Mouse (Mus musculus): ENCODE data around the gene Plxnc1.

Gene Plxnc1

GRCm38 (mm10) chr10:94947386-94947785, 2.8 kb upstream of the Plxnc1 start:
- no peak for DNase-seq

- peak; percentile 29 for DNase-seq
Observed at GRCm38 (mm10) chr10:94945206-94945711, 624 bp upstream of the Plxnc1 start.

GRCm38 (mm10) chr10:94943846-94944690, 567 bp downstream of the Plxnc1 start:
- peak; percentile 79 for DNase-seq

DNA sequence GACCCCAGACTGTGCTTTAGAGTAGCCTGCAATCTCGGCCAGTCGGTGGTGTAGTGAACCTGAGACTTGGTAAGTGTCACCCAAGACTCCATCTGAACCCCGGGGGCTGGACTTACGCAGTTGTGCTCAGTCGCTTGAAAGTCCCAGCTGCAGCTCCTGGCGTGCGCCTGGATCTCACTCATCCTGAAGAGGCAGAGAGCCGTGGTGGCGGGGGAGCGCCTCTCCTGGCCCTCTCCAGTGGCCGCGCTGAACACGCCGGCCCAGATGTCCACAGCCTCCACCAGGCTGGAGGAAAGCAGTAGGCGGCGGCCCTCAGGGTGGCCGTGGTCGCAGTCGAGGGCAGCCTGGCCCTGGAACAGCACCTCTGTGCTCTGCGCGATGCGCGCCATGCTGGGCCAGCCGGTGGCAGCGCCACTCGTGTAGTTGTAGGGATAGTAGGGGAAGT, 1.2 kb downstream of the Plxnc1 start:
- DNase-seq: peak; percentile 65

DNA sequence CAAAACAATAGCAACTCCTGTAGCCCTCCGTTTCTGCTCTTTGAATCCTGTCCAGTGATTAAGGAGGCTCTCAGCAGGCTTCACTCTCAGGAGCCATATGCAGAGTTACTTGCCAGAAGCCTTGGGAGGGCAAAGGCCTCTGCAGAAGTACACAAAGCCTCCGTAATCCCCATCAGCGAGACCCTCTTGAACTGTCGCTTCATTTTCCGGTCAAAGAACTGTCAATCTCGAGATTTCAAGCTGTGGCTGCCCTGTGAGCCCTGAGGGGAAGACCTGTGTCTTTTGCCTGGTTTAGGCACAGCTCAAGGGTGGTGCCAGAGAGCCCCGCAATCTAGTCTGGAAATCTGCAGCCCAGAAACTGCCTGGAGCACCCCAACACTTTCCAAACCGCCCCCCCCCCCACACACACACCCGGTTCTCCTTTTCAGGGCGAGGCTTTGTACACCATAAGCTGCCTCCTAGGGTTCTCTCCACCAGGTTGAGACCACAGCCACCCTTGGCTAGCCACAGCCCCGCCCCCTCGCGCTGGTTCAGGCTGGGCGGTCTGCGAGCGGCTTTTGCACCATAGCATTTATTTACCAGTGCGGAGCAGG, 2.1 kb downstream of the Plxnc1 start:
- peak; percentile 73 for DNase-seq

DNA sequence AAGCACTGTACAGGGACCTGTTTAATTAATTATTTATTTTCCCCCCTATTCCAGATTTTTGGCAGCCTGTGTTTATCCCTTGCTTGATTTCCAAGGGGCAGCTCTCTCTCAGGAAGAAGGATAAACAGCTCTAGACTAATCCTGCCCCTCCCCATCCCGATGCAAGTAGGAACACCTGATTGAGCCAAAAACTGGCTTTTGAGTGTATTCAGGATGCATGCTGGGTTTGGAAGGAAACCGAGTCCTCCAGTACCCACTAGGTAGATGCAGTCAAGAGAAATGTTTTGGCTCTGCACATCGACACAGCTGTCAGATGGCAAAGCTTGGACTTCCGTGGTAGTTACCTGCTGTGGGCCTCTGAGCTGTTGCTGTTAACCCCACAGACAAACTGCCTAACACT, 3.1 kb downstream of the Plxnc1 start:
- no peak for DNase-seq

- DNase-seq: no peak
Observed at GRCm38 (mm10) chr10:94940786-94941185, 3.8 kb downstream of the Plxnc1 start.

DNA sequence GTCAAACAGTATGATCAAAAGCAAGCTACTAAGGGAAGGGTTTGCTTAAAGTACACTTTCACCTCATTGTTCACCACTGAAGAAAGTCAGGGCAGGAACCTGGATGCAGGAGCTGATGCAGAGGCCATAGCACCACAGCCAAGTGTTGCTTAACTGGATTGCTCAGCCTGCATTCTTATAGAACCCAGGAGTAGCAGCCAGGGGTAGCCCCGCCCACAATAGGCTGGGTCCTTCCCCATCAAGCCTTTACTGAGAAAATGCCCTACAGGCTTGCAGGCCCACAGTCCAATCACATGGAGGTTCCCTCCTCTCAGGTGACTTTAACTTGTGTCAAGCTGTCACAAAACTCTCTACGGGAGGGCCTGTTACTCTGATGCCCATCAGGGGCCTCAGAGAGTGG, 4.6 kb downstream of the Plxnc1 start:
- DNase-seq: peak; percentile 22

DNA sequence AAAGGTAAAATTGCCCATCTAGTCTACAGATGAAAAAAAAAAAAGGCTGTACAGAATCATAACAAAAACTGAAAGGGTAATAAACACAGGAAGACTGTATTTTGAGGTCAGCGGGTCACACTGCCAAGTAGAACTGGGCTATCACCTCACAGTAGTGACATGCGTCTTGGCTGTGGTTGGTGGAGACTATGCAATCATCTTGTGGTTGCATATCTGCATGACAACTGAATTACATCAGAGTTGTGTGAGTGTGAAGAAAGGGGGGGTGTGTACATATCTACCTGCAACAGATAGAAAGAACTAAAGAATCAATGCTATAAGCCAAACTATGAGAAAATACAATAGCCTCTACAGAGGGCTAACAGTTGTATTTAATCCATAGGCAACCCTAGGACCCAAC, 5.7 kb downstream of the Plxnc1 start:
- no peak for DNase-seq

DNA sequence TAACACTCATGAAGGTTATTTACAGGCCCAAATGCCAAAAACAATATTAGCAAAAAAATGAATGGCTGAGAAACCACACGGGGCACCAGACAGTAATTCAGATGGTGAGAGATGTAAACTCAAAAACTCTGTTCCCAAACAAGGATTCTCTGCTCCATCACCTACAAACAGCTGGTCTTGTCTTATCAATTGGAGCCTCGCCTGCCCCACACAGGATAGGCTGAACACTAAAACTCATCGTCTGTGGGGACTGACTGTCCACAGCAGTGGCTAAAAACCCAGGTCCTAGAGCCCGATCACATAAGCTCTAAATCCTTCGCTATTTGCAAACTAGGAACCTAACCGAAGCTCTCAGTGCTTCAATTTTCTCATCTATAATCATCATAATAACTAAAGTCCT, 6.3 kb downstream of the Plxnc1 start:
- no peak for DNase-seq

- DNase-seq: no peak
Observed at GRCm38 (mm10) chr10:94935270-94935669, 9.4 kb downstream of the Plxnc1 start.

DNA sequence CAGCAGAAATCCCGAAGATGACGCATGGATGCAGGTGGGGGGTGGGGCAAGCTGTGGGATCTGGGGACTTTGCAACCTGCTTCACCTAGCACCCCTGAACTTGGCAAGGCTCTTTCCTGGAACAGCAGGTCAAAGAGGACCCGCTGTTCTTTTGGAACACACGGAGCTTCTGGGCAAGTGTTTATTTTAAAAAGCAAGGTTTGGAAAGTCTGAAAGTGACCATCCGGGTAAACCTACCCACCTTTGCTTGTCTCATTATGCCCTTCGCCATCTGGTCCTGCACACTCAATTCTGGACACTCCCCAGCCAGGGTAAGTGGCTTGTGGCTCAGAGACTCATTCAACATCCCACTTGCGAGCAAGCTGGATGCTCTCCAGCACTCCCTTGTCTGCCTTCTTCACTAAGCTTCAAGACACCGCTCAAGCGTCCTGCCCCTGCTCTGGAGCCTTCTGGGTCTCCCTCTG, 10.5 kb downstream of the Plxnc1 start:
- DNase-seq: no peak

DNA sequence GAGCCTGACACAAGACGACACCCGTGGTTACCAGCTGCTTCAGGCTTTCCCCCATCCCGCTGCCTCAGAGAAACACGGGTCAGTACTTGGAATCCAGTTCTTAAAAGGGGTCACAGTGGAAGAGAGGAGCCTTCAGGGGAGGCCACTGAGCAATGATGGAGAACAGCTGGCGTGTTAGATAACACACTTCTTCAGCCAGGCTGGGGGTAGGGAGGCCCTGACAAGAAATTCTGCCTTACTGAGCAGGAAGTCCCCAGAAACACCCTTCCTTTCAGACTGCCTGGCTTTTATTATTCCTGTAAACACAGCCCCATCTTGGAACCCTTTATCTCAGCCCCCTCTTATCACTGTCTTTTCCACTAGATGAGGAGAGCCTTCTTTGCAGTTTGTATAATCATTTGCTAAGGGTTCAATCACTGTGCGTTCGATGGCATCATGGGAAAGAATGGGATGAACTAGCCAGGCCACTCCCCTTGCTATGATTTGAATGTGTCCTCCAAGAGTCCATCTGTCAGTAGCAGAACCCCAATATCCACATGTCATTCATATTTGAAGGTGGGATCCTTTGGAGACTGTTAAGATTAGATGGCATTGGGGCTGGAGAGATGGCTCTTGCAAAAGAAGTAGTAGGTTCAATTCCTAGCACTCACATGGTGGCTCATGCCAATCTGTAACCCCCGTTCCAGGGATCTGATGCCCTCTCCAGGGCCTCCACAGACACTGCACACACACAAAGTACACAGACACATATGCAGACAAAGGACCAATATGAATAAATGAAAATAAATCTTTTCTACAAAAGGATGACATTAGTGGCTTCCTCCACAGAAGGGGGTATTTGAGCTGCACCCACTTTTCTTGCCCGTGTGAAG, 12.4 kb downstream of the Plxnc1 start:
- peak; percentile 84 for DNase-seq

DNA sequence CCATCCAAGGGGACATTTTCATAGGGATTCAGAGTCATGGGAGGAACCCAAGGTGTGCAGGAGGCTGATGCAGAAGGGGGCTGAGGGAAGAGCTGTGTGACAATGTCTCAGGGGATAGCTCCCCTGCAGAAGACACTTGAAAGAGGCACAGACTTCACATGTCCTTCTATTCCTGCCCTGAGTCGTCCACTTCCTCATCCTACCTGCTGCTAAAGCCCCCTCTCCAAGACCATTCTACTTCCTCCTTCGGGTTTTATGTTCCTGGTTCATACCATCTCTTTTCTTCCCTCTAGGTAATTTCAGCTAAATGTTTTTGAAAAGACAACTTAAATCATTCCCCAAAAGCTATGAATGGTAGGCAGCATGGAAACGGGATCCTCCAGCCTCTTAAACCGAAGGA, 16.5 kb downstream of the Plxnc1 start:
- no peak for DNase-seq

GRCm38 (mm10) chr10:94926297-94926696, 18.3 kb downstream of the Plxnc1 start:
- DNase-seq: no peak

DNA sequence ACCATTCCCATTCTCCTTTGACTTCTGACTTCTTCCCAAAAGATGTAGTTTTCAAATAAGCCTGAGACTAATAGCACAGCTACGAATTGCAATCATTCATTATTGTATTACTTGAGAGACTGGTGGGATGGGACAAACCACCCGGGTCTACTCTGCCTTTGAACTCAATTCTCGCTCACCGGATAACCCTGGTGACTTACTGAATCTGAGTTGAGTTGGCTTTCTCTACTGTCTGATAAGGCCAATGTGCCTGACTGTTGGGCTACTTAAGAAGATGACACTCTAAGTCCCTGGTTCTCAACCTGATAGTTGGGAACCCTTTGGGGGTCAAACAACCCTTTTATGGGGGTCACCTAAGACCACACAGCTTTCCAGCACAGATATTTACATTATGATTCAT, 19.8 kb downstream of the Plxnc1 start:
- no peak for DNase-seq

GRCm38 (mm10) chr10:94924450-94924849, 20.2 kb downstream of the Plxnc1 start:
- DNase-seq: no peak

DNA sequence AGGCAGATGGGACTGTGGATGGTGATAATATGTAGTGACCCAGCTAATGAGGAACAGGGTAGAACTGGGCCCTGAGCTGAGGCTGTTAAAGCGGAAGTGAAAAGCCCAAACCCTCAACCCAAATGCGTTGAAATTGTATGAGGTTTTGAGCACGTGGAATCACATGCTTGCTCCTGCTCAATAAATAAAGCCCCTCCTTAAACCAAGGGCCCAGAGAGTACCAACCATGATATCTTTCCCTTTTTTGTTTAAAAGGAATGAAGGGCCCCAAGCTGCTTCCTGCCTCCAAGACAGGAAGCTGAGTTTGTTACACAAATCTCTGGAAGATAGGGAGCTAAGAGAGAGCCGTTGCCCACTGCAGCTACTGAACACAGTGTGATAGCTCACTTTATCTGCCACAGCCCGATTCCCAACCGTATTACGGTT, 21.3 kb downstream of the Plxnc1 start:
- no peak for DNase-seq

GRCm38 (mm10) chr10:94922848-94923247, 21.8 kb downstream of the Plxnc1 start:
- no peak for DNase-seq

- no peak for DNase-seq
Observed at GRCm38 (mm10) chr10:94921751-94922150, 22.9 kb downstream of the Plxnc1 start.

DNA sequence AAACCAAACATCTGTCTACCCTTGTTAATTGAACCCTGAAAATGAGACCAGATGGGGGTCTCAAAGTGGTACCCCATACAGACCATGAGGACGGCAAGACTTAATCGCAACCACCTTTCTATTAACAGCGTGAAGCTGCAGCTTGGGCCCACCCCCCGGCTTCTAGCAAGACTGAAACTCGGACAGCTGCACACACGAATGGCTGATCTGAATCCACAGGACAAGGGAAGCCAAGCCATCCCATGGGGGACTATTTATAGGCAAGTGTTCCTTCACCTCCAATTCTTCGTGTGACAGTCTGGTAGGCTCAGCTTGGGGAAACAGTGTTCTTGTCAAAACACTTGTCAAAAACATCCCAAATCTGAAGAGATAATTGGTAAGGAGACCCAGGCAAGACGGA, 24.1 kb downstream of the Plxnc1 start:
- no peak for DNase-seq

DNA sequence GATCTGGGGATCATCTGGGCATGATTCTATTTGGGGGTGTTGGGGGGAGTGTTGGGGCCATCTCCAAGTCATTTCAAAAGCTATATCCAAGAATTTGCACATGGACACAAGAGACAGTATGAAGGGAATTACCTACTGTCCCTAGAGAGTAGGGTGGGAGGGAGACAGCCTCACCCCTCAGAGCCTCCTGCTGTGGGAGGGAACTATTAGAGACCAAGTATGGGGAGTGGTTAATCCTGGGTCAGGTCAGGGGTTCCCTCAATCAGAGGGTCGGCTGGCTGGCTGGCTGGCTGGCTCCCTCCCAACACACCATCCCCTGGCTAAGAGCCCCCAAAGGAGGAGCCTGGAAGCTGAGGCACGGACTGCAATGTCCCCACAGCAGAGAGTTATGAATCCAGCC, 24.7 kb downstream of the Plxnc1 start:
- DNase-seq: no peak

GRCm38 (mm10) chr10:94919552-94919951, 25.1 kb downstream of the Plxnc1 start:
- DNase-seq: peak; percentile 61

All from lung, postnatal 10 days (tissue).